Mouse (Mus musculus) embryo, embryonic 10 days (tissue): ENCODE data around the gene Supt4a.

Source experiments
- DNase-seq: peaks from one replicate; pipeline ENCODE4 v3.0.0-alpha.2; 2015; ENCODE audit warnings: low spot score

The Supt4a gene

DNA sequence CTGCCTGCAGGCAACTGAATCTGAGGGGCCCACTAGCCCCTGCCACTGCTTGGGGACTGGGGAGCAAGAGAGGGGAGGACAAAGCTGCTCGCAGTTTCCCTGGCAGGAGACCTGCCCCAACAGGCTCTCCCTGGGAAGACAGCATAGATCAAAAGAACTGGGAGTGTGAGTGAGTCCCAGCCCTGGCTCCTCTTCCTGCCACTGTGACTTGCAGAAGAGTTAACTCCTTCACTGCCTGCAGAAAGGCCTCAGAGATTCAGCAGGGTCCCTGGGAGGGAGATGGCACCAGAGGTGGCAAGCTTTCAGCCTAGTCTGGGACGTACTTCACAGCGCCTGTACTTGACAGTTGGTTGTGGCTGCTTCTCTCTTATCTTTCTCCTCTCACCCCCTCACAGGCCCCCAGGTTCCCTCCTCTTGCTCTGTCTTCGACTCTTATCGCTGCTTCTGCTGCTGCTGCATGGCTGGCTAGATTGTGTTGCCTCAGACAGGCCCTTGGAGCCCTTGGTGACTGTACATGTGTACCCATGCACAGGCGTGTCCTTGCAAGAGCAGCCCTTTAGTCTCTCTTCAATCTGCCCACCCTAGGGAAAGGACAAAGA lies 11.3 kb upstream of the Supt4a start:
- peak; percentile 71 for DNase-seq

DNA sequence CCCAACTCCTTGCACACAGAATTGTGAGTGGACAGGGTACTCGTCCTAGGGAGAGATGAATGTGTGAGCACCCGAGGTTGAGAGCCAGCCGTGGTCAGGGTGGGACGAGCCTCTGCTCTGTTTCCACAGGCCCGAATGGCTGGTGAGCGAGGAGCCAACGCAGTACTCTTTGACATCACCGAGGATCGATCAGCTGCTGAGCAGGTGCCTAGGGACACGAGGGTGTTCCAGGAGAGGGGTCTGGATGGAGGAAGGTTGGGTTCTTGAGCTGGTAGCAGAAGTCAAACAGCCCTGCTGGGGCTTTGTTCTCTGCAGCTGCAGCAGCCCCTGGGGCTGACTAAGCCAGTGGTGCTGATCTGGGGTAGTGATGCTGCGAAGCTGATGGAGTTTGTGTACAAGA lies 10.3 kb upstream of the Supt4a start:
- no peak for DNase-seq

DNA sequence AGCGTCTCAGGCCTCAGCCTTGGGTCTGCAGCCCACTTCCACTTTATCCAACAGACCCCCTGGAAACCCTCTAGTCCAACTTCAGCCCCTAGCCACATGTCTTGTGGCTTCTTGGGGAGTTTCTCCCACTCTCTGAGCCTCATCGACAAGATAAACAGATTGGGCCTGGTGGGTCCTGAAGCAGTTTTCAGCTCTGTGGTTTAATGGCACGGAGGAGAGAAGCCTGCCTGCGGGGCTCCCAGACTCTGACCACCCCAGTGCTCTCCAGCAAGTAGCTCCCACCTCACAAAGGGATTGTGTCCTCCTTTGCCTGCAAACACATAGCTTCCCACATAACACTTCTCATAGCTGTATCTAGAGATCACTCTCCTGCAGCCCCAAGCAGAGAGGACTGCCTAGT lies 9.9 kb upstream of the Supt4a start:
- DNase-seq: no peak

DNA sequence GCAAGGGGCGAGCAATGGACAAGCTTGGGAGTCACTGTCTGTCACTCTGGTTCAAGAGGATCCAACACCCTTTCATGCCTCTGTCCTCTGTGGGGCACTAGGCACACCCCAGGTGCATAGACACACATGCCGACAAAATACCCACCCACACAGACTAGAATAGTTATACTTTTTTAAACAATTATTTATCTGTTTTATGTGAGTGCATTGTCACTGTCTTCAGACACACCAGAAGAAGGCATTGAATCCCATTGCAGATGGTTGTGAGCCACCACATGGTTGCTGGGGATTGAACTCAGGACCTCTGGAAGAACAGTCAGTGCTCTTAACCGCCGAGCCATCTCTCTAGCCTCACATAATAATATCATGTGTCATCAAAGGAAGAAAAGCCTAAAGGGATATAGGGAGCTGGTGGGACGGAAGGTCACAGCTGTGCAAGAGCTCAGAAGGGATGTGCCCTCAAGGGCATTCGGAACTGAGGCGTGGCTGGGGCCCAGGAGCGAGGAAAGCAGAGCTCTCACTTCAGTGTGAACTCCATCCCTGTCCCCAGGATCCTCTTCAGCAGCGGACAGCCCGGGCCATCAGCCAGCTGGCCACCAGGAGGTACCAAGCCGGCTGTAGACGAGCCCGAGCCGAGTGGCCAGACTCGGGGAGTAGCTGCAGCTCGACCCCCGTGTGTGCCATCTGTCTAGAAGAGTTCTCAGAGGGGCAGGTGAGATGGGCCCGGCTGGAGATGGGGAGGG lies 8.3 kb upstream of the Supt4a start:
- DNase-seq: no peak

DNA sequence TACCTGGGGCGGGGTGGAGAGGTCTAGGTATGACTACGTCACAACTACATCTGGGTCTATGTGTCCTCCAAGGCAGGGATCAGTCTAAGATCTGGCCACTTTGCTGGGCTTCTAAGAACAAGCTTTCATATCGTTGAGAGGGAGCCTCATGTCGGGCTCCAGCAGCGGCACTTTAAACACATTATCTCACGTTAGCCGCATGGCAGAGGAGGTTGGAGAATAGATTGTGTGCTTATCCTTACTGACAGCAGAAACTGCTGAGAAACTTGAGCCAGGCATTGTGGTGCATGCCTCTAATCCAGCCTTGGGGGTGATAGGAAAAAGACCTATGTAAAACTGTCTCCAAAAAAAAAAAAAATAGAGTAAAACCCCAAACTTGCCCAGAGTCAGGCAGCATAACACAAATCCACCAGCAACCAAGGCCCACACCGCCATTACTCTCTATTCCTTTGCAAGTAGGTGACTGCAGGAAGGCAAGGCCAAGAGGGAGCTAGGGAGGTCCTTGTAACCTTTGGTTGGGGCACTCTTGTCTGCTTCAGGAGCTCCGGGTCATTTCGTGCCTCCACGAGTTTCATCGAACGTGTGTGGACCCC lies 7.7 kb upstream of the Supt4a start:
- no peak for DNase-seq

DNA sequence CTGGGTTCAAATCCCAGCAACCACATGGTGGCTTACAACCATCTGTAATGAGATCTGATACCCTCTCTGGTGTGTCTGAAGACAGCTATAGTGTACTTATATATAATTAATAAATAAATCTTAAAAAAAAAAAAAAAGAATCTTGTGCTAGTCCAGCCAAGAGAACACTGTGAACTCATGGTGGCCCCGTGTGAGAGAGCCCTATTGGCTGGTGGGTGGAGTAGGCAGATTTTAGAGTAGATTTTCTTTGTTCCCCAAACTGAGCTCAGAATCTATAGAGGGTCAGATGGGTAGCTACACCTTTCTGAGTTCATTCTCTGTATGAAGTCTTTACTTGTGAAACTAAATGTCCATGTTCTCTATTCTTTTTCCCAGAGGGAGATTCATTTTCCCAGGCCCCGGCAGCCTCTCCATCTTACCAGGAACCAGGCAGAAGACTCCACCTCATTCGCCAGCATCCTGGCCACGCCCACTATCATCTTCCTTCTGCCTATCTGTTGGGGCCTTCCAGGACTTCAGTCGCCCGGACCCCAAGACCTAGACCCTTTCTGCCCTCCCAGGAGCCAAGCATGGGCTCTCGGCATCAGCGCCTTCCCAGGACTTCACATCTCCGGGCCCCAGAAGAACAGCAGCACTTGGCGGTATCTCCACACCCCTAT lies 6.6 kb upstream of the Supt4a start:
- DNase-seq: no peak

DNA sequence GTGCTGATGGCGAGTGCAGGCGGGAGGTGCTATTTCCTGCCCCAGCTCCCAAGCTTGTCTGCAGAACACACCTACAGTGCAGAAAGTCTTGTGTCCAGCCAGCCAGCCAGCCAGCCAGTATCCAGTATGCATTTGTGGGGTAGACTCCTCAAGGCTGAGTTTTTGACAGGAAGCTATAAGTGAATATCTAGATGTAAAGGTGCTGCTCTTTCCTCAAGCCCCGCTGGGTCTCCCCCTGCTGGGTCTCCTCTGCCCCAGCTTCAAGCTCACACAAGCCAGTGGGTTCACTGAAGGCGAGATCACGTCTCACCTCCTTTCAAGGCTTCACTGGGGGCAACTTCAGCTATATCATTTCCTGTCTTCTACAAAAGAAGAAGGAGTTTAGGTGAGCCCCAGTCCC lies 3.0 kb upstream of the Supt4a start:
- no peak for DNase-seq

DNA sequence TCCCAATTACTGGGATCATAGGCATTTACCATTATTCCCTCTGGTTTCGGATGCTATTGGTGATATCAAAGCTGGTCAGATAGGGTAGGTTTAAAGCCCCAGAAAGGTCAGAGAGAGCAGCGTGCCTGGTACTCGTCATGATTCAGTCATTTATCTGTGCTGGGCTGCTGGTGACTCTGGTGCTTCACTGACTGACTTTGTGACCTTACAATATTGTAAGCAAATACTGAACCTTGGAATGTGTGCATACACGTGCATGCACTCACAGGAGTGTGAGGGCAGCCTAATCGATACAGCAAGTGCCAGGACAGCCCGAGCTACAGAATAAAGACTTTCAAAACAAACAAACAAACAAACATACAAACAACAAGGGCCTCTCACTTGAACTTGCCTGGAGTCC lies 1.7 kb upstream of the Supt4a start:
- no peak for DNase-seq

DNA sequence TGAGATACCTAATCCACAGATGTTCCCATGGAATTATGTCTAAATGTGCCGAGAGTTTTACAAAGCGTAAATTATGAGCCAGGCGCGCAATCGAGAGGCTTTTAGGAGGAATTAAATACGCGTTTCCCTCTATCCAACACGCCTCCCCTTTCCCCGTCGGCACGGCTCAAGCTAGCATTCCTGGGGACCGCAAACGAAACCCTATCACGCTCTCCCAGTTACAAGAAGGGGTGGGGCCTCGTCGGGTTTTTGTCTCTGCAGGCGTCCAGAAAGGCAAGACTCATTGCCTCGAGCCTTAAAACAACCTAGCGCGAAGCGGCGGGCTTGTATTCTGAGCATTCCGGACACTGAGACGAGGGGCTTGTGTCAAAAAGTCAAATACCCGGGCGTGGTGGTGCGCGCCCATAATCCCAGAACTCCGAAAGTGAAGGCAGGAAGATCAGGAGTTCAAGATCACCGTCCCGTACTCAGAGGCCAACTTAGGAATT lies 661 bp upstream of the Supt4a start:
- peak; percentile 59 for DNase-seq

DNA sequence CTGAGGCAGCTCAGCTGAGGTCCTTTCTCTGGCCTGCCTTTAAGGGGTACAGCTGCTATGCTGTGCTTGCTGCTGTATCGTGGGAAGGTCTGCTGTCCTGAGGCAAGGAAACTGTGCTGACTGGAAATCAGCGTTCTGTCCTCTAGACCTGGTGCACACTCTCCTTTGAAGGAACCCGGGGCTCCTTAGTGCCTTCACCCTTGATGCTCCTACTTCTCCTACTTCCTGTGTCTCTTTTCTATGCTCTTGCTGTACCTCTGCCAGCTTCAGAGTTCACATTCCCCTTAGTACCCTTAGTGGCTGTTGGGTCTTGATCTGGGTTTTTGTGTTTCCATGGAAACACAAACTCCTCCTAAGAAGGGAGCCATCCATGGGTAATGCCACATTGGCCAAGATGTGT lies 6.3 kb downstream of the Supt4a start:
- no peak for DNase-seq

DNA sequence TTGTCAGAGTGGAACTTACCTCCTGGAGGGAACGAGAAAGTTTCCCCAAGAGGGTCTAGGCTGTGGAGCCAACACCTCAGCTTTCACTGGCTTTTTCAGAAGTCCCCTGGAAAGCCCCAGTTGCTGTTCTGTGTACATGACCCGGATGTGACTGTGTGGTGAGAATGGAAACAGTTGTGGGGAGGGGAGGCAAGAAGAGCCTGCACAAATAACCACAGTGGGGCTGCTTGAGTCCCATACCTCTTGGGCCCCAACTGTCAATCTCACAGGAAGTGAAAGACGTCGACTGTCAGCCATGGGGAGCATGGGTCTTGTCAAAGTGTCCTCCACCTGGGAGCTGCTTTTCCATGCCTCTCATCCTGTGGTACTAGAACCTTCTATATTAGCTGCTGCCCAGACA lies 7.6 kb downstream of the Supt4a start:
- no peak for DNase-seq

DNA sequence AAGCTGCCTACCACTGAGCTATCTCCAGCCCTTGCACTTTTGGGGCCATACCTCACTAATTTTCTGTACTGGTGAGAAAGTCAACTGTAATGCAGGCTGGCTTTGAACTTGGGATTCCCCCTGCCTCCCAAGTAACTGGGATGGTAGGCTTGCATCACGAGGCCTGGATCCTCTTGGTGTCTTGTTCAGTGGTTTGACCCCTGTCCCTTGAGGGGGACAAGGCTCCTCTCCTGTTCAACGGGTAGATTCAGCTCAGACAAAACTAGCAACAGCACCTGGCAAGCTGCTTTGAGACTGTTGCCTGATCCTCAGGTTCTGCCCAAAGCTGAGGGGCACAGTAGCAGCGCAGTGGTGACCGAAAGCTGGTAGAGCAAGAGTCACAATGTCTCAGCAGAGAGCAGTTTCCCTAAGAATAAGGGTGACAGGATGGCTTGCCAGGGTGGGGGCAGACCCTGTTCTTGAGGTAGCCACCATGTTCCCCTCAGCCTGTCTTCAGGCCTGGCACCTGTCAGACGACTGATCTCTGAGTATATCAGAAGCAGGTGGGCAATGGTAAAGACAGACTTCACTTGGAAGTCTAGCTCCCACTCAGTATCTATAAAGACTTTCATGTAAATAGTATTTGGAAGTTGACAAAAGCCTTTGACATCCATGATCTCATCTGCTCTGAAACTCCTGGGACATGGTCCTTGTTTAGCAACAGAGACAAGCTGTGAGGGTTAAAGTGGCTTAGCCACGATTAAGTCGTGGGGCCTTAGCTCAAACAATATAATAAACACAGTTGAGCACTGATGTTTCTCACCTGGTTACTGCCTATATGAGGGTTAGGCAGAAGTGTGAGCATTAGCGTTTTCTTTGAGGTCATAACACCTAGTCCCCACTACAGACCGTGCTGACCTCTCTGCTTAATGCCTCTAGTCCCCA lies 8.5 kb downstream of the Supt4a start:
- DNase-seq: no peak

DNA sequence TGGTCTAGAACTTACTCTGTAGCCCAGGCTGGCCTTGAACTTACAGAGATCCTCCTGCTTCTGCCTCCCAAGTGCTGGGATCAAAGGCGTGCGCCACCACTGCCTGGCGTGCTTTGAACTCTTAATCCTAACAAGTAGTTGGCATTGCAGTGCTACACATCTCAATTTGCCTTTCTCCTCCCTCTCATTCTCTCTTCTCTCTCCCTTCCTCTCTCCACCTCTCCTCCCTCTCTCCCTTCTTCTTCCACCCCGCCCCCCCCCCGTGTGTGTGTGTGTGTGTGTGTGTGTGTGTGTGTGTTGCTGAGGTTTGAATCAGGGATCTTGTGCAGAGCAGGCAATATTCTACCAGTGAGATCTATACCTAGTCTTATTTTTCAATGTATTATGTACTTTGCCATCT lies 10.0 kb downstream of the Supt4a start:
- no peak for DNase-seq

DNA sequence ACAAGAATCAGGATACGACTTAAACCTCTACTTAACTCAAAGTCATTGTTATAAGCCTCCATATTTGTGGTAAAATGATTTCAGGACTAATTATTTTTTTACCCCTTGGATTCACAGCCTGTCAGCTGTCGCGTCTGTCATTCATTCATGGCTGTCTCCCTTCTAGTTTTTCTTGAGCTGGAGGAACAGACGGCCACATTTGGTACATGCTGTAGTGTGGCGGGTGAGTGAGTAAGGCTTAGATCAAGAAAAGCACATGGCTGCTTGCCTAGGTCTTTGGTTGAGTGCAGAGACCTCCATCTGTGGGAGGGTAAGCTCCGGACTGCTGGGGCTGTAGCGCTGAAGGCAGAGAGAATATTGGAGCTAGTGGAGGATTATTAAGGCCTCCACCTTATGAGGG lies 10.4 kb downstream of the Supt4a start:
- DNase-seq: no peak

DNA sequence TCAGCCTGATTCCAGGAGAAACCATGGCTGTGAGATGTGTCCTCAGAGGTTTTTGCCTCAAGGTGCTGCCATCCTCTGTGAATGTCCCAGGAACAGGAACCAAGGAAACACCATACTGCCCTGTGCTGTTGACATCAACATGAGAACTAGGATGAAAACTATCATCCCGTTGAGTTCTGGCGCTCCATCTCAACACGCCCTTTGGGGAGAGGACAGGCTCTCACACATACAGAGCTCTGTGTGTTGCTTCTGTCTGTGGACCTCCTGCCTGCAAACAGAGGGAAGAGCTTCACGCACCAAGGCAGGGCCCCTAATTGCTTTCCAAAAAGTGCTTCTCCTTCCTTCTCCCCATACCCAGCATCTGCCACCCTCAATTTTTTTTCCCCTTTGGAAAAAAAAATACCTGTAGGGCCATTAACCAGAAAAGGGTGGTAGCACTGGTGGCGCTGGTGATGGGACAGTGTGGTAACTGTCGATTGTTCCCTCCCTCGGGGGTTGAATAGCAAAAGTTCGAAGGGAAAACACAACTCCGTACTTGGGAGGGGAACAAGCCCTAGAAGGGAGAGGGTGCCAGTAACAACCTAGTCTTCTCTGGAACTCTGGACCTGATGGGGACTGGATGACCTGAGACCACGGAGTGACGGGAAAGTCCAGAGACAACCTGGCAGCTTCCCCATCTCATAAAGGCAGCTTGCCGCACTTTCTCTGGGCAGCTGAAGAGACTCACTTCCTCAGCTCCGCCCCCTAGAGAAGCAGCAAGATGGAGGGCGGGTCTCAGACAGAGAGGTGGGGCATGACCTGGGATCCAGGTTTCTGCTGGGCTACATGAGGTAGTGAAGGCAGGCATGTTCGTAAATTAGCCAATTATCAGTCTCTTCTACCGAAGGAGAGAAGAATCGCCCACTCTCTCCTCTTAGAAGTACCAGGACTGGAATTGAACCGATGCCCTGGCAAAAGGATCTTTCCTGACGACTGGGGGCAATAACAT lies 11.1 kb downstream of the Supt4a start:
- peak; percentile 44 for DNase-seq

DNA sequence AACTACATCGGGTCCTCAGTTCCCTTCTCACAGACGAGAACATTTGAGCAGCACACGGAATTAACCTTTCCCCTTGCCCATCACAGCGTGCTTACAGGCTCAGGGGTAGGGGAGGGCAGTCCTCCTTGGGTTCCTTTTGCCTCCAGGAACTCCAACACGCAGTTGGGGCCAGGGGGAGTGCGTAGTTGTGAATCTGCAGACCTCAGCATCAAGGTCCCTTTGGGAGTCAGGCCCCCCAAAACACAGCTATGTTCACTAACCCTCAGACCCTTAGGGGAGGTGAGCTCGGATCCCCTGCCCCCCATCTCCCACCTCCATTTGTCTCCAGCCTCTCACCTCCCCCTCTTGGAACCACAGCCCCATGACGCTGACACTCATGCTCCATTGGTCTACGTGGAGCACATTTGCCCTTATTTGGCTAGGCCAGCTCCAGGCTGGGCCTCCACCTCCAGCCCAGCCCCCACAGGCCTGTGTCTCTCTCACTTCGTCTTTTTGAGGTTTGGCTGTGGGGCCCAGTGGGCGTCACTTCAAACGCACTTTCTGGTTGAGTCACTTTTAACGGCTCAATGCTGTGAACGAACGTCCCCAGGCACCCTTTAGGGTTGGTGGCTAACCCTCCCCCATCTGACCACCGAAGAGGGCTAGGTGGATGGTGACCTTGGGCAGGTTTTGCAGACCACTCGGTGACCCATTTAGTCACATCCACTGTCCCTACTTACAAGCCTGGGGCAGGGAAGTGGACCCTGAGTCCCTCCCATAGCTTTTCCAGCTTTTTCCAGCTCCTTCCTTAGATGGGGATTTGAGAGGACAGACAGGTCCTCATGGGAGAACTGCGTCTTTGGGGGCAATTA lies 12.1 kb downstream of the Supt4a start:
- peak; percentile 37 for DNase-seq

DNA sequence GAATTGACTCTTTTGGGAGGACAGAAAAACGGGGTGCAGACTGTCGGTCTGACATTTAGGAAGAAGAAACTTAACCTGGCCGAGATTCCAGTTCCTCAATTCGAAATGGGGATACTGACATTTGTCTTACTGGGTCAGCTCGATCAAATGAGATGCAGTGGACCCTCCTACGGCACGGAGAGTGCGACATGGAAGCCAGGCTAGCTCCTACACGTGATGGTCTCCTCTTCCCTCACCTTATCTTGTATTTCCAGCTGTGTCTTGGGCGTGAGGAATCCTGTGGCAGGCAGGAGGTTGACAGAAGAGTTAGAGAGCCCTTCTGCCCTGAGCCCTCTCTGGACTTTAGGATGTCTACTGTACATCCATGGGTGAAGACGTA lies 12.7 kb downstream of the Supt4a start:
- DNase-seq: no peak

DNA sequence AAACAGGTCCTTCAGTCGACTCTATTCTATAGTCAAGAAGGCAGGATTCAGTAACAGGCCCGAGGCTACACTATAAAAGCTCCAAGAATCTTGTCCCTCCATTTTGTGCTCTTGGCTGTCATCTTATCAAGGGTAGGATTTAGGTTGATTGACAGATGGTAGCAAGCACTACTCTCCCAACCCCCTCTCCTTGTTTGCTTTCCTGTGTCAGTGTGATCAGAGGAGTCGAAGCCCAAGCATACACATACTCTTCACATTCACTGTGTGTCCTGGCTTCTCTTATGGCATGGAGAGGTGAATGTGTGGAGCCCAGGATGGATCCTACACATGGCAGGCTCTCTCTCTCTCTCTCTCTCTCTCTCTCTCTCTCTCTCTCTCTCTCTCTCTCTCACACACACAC lies 13.2 kb downstream of the Supt4a start:
- DNase-seq: no peak

DNA sequence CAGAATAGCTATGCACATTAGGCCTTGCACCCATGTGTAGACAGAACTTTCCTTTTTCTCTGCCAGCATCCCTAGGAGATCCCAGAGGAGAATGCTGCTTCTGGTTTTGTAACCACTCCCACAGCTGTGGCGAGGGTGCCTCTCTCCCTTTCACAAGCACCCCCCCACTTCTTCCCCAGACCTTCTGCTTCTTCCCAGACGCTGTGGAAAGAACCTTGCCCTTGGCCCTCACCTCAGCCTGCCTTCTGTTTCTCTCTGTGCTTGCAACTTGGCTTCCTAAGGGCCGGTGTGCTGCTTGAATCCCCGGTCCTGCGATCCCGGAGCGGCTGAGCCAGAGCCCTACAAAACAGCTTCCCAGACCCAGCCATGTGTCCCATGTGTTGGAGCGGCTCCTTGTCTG lies 13.7 kb downstream of the Supt4a start:
- no peak for DNase-seq

DNA sequence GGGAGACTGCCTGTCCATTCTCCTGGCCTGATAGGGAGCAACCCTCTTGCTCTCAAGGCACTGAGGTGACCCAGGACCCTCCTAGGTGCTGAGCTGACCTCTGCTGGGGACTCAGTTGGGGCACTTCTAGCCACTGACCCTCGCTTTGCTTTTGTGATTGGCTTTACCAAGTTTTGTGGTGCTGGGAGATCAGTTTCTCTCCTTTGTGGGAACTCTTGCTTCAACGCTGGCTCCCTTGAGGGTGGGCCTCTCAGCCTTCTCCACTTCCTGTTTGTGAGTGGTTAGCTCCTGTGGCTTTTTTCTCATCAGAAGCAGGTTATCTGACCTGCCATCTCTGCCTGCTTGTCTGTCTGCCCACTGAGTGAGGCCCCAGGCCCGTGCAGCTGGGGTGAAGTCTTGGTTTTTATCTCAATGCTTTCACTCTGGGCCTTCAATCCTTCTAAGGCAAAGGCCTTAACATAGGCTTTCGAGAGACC lies 14.2 kb downstream of the Supt4a start:
- DNase-seq: no peak
